Mouse (Mus musculus) fat pad, adult 2 months (tissue): ENCODE data around the gene Epha5.

Experiments
- DNase-seq: peaks from one replicate; pipeline ENCODE4 v3.0.0-alpha.2; 2011; ENCODE audit warnings: low read depth, low spot score; ENCODE audit errors: extremely low read depth

Epha5 gene

GRCm38 (mm10) chr5:84313619-84314018 is 103.6 kb downstream of the Epha5 start:
- DNase-seq: no peak

GRCm38 (mm10) chr5:84298878-84299736 is 118.1 kb downstream of the Epha5 start:
- no peak for DNase-seq

GRCm38 (mm10) chr5:84289429-84289977 is 127.7 kb downstream of the Epha5 start:
- no peak for DNase-seq

- no peak for DNase-seq
These were observed 135.7 kb downstream of the Epha5 start for GRCm38 (mm10) chr5:84281290-84282017.

GRCm38 (mm10) chr5:84276996-84277395 is 140.2 kb downstream of the Epha5 start:
- no peak for DNase-seq

GRCm38 (mm10) chr5:84265407-84265806 is 151.8 kb downstream of the Epha5 start:
- no peak for DNase-seq

GRCm38 (mm10) chr5:84263999-84264398 is 153.2 kb downstream of the Epha5 start:
- no peak for DNase-seq

- DNase-seq: no peak
These were observed 187.2 kb downstream of the Epha5 start for GRCm38 (mm10) chr5:84229971-84230370.

- no peak for DNase-seq
These were observed 208.6 kb downstream of the Epha5 start for GRCm38 (mm10) chr5:84208609-84209008.

- no peak for DNase-seq
These were observed 223.8 kb downstream of the Epha5 start for GRCm38 (mm10) chr5:84193348-84193747.

- no peak for DNase-seq
These were observed 233.0 kb downstream of the Epha5 start for GRCm38 (mm10) chr5:84184189-84184588.

- no peak for DNase-seq
These were observed 264.1 kb downstream of the Epha5 start for GRCm38 (mm10) chr5:84153095-84153494.

GRCm38 (mm10) chr5:84142138-84142537 is 275.0 kb downstream of the Epha5 start:
- no peak for DNase-seq

- DNase-seq: no peak
These were observed 321.2 kb downstream of the Epha5 start for GRCm38 (mm10) chr5:84095947-84096346.

- DNase-seq: no peak
These were observed 335.9 kb downstream of the Epha5 start for GRCm38 (mm10) chr5:84081321-84081720.

GRCm38 (mm10) chr5:84070976-84071375 is 346.2 kb downstream of the Epha5 start:
- no peak for DNase-seq

GRCm38 (mm10) chr5:84053880-84054279 is 363.3 kb downstream of the Epha5 start:
- DNase-seq: no peak

- DNase-seq: no peak
These were observed 379.8 kb downstream of the Epha5 start for GRCm38 (mm10) chr5:84037250-84037963.
